Mouse (Mus musculus) limb, embryonic 11.5 days (tissue): ENCODE measurements around the gene Tnpo1. TPM values are rescaled to one million over a fixed set of nuclear protein-coding genes. Genes with fewer than 3 reads are reported as not detected.

ENCODE experiments used
- ATAC-seq: fragments of 200-750 bp; cut with Nextera tagmentation; 2 replicates; pipeline ENCODE4 v1.8.0; 2017; ENCODE audit warnings: low read depth; ENCODE audit not compliant: insufficient number of reproducible peaks, low FRiP score, low TSS enrichment
- DNase-seq: peaks from one replicate; pipeline ENCODE4 v3.0.0-alpha.2; 2015; ENCODE audit warnings: low spot score
- H3K27ac ChIP-seq: fragments of 300-500 bp; sonication (generic); replicated peaks from 2 replicates; pipeline ENCODE4 v1.5.1; 2014; ENCODE audit warnings: low read depth, mild to moderate bottlenecking, low read length
- H3K27me3 ChIP-seq: fragments of 300-500 bp; sonication (generic); 2 replicates; pipeline ENCODE4 v1.6.1; 2014; ENCODE audit warnings: mild to moderate bottlenecking, low read length, mixed read lengths; ENCODE audit not compliant: control insufficient read depth, insufficient read depth
- H3K36me3 ChIP-seq: fragments of 300-500 bp; sonication (generic); 2 replicates; pipeline ENCODE4 v1.6.1; 2014; ENCODE audit warnings: mild to moderate bottlenecking, low read length, moderate library complexity, mixed read lengths; ENCODE audit not compliant: control insufficient read depth, insufficient read depth
- H3K4me1 ChIP-seq: fragments of 300-500 bp; sonication (generic); 2 replicates; pipeline ENCODE4 v1.6.1; 2014; ENCODE audit warnings: low read length, mixed read lengths; ENCODE audit not compliant: control insufficient read depth, insufficient read depth
- H3K4me2 ChIP-seq: fragments of 300-500 bp; sonication (generic); 2 replicates; pipeline ENCODE4 v1.6.1; 2014; ENCODE audit warnings: low read depth, mild to moderate bottlenecking, moderate library complexity; ENCODE audit not compliant: severe bottlenecking
- H3K4me3 ChIP-seq: fragments of 300-500 bp; sonication (generic); 2 replicates; pipeline ENCODE4 v1.5.1; 2014; ENCODE audit warnings: low read depth, low read length
- H3K9ac ChIP-seq: fragments of 300-500 bp; sonication (generic); 2 replicates; pipeline ENCODE4 v1.6.1; 2014; ENCODE audit warnings: mild to moderate bottlenecking, low read length
- H3K9me3 ChIP-seq: fragments of 300-500 bp; sonication (generic); 2 replicates; pipeline ENCODE4 v1.6.1; 2016; ENCODE audit warnings: low read length; ENCODE audit not compliant: control insufficient read depth
- WGBS: fragments of 180-500 bp; shearing (Covaris S2); extraction: QIAGEN DNeasy Blood & Tissue Kit; methylation state at CpG from one replicate; pipeline ENCODE4 v1.1.7; 2014; 5-methylcytosine and 5-hydroxymethylcytosine counted together
- polyA plus RNA-seq: library from polyadenylated mRNA; unstranded; fragments of >200 nt; fragmentation: Nextera tagmentation; extraction: Ambion mirVana; gene quantifications from 2 replicates; pipeline ENCODE4 v1.2.1, GENCODE M21; 2014

Tnpo1 gene
- polyA plus RNA-seq, 1 experiment from 2014 or later: 60.0 TPM

DNA sequence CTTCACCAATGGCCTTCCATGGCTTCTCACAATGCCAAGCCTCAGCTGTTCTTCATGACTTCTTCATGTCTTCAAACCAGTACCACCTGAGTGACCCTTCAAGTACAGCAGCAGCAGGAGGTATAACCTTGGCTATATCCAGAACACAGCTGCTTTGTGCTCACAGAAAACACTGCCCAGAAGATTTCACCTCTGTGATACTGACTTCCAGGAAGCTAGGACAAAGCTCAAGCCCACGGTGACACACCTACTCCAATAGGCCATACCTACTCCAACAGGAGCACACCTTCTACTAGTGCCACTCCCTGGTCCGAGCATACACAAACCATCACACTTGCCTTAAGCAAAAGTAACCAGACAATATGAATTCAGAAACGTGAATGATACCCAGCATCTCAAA lies 3.4 kb downstream of the Tnpo1 start:
- H3K27ac ChIP-seq: no peak overlapping the region
- no peaks in the 10 kb centered on the region for H3K27me3 ChIP-seq
- H3K9ac ChIP-seq: no peak overlapping the region
- no peaks in the 10 kb centered on the region for H3K36me3 ChIP-seq
- no peak overlapping the region for H3K4me2 ChIP-seq
- no peak for DNase-seq
- 0 out of 2 replicates have a peak, but pooled peaks cover 2% of the 10 kb centered on the region for H3K4me1 ChIP-seq
- ATAC-seq: no peak
- H3K4me3 ChIP-seq: no peak overlapping the region
- WGBS: 91% methylated on average over 3 of the region's 3 CpGs
- no peaks in the 10 kb centered on the region for H3K9me3 ChIP-seq

DNA sequence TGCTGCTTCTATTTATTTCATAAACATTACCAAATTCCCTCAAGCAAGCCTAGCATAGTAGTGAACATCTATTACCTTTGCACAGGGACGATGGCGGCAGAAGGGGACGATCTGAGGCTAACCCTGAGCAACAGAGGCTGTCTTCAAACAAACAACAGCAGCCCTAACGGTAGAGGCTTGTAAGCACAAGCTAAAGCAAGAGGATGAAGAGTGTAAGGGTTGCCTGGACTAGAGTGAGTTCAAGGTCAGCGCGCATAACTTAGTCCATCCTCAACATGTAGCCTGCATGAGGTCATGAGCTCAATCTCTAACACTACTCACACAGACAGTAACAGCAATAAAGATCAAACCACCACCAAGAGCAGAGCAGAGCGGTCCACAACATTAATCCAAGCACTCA lies 4.9 kb downstream of the Tnpo1 start:
- Histone ChIP-seq H3K4me1 (0 out of 2 replicates have a peak, but pooled peaks cover 2% of the 10 kb centered on the region), H3K36me3 (no peaks in the 10 kb centered on the region), H3K4me2 (no peak overlapping the region), H3K9me3 (no peaks in the 10 kb centered on the region), H3K4me3 (no peak overlapping the region), H3K27ac (no peak overlapping the region), H3K27me3 (no peaks in the 10 kb centered on the region), H3K9ac (no peak overlapping the region)
- 95% methylated on average over 7 of the region's 7 CpGs for WGBS
- ATAC-seq (no peak), DNase-seq (no peak)

DNA sequence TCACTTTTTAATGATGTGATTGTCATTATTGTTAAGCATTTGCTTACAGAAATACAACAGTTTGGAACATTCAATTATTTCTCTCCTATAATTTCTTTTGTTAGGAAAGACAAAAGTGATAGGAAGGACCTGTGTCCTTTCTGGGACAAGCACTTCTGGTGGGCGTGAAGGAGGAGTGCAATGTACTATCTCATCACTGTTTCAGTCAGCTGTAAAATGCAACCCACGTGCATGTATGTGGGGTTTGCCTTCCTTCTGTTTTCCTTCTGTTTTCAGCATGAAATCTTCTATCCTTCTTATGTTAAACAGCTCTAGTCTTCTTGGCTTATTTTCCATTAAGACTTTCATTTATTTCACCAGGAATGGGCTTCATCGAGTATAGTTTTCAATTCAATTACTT lies 5.9 kb downstream of the Tnpo1 start:
- DNase-seq (no peak), ATAC-seq (no peak)
- no peaks in the 10 kb centered on the region for H3K9me3 ChIP-seq
- WGBS: 93% methylated on average over 3 of the region's 3 CpGs
- H3K27ac ChIP-seq: no peak overlapping the region
- 0 out of 2 replicates have a peak, but pooled peaks cover 2% of the 10 kb centered on the region for H3K4me1 ChIP-seq
- no peaks in the 10 kb centered on the region for H3K27me3 ChIP-seq
- H3K4me2 ChIP-seq: no peak overlapping the region
- no peaks in the 10 kb centered on the region for H3K36me3 ChIP-seq
- no peak overlapping the region for H3K4me3 ChIP-seq
- no peak overlapping the region for H3K9ac ChIP-seq

DNA sequence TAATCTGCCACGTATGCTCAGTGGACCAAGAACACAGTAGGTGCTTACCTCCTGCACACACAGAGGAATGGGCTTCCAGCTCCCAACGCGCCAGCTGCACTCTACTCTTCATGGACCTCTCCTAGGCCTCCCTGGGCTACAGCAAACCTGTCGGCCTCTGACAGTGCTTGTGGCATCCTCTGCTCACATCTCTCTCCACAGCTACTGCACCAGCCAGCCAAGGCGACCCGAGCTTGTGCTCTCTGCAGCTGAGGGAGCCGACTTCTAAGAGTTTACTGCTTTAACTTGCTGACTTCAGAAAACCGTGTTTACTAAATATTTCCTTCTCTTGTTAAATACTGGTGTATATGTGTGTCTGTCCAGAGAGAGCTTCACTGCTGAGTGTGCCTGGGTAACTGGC lies 6.5 kb downstream of the Tnpo1 start:
- no peak overlapping the region for H3K4me2 ChIP-seq
- DNase-seq (no peak), ATAC-seq (no peak)
- no peak overlapping the region for H3K4me3 ChIP-seq
- H3K9me3 ChIP-seq: no peaks in the 10 kb centered on the region
- 94% methylated on average over 8 of the region's 8 CpGs for WGBS
- no peaks in the 10 kb centered on the region for H3K36me3 ChIP-seq
- 0 out of 2 replicates have a peak, but pooled peaks cover 2% of the 10 kb centered on the region for H3K4me1 ChIP-seq
- H3K27me3 ChIP-seq: no peaks in the 10 kb centered on the region
- H3K27ac ChIP-seq: no peak overlapping the region
- no peak overlapping the region for H3K9ac ChIP-seq

DNA sequence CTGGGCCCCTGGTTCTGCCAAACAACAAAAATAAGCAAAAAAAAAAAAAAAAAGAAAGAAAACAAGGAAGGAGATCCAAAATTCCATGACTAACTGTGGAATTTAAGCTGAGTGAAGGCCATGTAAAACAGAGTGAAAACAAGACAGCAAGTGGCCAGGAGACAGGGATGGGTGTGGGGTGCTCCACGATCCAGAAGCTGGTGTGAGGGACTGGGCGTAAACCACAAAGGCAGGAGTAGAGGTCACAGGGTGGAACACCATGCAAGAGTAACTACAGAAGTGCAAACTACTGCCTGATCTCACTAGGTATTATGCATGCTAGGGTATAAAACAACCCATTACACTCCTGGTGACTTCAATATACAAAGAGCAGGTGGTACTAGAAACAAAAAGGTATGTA lies 8.3 kb downstream of the Tnpo1 start:
- H3K27ac ChIP-seq: no peak overlapping the region
- H3K9ac ChIP-seq: no peak overlapping the region
- DNase-seq (no peak), ATAC-seq (no peak)
- no peaks in the 10 kb centered on the region for H3K9me3 ChIP-seq
- H3K36me3 ChIP-seq: no peaks in the 10 kb centered on the region
- peaks cover 6% of the 10 kb centered on the region; the same call in 1 of the 2 replicates for H3K4me1 ChIP-seq
- no peak overlapping the region for H3K4me2 ChIP-seq
- 91% methylated on average over 2 of the region's 2 CpGs for WGBS
- H3K4me3 ChIP-seq: no peak overlapping the region
- H3K27me3 ChIP-seq: no peaks in the 10 kb centered on the region

DNA sequence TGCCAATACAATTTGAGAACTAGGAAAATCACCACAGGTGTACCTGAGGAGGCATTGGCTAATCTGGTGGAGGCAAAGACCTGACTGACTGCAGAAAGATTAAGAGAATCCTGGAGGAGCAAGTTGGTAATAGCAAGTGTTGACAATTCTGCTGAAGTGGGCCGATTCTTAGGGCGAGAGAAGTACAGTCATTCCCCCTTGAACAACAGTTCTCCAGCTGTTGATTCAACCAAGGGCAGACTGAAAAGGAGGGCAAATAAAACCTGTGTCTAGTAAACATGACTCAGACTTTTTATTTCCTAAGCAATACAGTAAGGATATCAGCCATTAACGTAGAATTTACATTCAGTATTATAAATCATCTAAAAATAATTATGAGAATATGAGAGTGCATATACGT lies 10.6 kb downstream of the Tnpo1 start:
- H3K9ac ChIP-seq: no peak overlapping the region
- no peaks in the 10 kb centered on the region for H3K27me3 ChIP-seq
- no peak overlapping the region for H3K4me3 ChIP-seq
- ATAC-seq: no peak
- 89% methylated on average over 4 of the region's 4 CpGs for WGBS
- H3K27ac ChIP-seq: no peak overlapping the region
- H3K9me3 ChIP-seq: no peaks in the 10 kb centered on the region
- no peak overlapping the region for H3K4me2 ChIP-seq
- H3K36me3 ChIP-seq: no peaks in the 10 kb centered on the region
- H3K4me1 ChIP-seq: peaks cover 10% of the 10 kb centered on the region; the same call in 1 of the 2 replicates
- no peak for DNase-seq

DNA sequence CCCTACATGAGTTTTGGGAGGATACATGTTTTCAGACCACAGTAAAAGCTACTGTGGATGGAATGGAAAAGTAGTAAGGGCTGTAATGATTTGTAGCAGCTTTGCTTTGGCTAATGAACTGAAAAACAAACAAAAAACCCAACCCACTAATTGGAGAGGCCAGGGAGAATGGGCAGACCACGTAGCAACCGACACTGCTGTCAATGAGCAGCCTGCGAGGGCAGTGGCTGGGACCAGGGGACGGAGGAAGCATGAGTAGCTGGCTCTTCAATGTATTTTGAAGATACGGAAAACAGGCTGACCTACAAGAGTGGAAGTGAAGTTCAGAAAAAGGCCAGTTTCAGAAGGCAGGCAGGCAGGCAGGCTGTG lies 11.4 kb downstream of the Tnpo1 start:
- no peak for DNase-seq
- Histone ChIP-seq H3K4me1 (peaks cover 10% of the 10 kb centered on the region; the same call in 1 of the 2 replicates), H3K27me3 (no peaks in the 10 kb centered on the region), H3K36me3 (no peaks in the 10 kb centered on the region), H3K9ac (no peak overlapping the region), H3K4me3 (no peak overlapping the region), H3K4me2 (no peak overlapping the region), H3K27ac (no peak overlapping the region), H3K9me3 (no peaks in the 10 kb centered on the region)
- WGBS: 65% methylated on average over 5 of the region's 5 CpGs
- ATAC-seq: no peak

DNA sequence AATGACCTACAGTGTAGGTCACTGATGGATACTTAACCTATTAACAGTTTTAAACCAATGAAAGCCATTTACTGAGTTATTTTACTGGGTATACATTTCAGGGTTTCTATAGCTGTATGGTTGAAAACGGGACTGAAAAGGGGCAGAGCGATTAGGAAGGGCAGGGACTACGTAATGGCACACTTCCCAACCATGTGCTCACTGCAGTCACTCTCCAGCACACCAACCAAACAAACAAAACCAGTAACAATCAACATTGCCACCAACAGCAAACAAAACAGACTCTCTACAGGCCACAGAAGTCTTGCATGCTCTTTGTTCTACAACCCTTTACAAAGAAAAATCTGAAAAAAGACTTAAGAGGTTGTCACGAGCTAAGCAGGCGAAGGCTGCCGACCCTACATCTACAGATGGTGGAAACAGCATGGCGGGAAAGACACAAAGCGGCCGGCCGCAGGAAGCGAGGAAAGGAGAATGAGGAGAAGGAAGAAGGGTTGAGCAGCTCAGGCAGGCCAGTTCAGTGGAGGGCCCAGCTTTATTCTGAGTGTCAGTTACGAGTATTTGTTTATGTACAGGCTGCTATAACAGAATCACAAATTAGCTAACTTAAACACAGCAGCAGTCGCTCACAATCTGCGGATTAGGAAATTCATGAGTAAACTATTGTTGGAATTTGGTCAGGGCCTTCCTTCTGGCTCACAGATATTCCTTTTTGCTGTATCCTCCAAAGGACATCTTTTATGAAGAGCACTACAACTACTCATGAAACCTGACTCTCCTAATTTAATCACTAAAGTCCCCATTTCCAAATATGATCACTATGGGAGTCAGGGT lies 12.0 kb downstream of the Tnpo1 start:
- Histone ChIP-seq H3K4me2 (no peak overlapping the region), H3K27ac (no peak overlapping the region), H3K4me1 (peaks cover 10% of the 10 kb centered on the region; the same call in 1 of the 2 replicates), H3K9me3 (no peaks in the 10 kb centered on the region), H3K36me3 (no peaks in the 10 kb centered on the region), H3K9ac (no peak overlapping the region), H3K27me3 (no peaks in the 10 kb centered on the region), H3K4me3 (no peak overlapping the region)
- ATAC-seq (no peak), DNase-seq (no peak)
- WGBS: 82% methylated on average over 14 of the region's 14 CpGs
